In the genomic region with DNA sequence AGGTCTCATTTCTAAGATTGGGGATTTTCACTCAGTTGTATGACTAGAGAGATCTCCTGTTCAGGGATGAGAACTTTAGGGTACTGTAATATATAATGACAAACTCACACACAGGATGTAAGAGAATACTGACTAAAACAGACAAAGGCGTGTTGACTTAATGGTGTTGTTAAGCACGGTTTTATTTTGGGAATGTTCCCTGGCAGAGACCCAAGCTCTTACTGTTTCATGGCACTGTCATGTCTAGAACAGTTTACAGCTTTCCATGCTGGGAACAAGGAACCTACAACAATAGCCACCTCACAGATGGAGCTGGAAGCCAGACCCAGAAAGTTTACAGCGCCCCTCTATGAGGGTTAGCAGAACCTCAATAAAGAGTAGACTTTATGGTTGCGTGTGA, we compare ENCODE assay signal across 12 mouse cellular contexts. TPM values are rescaled to one million over a fixed set of nuclear protein-coding genes. Genes with fewer than 3 reads are reported as not detected.
DNase-seq lines count a peak whose midpoint lies in the region; ATAC-seq and TF ChIP-seq lines count a peak whose summit lies in the region.
"Had no signal": no experiment of that assay in that cellular context is flagged by ENCODE, and none has a peak within 500 bp of the region (broad histone marks: within the 10 kb centered on the region; RNA-seq: fewer than 3 reads in every experiment).

No protein-coding gene starts in this region.

- TF ChIP-seq POLR2A in thymus, adult 2 months (IDR thresholded peaks at IDR 0.05; ENCODE audit: control insufficient read depth, extremely low read depth, insufficient read depth, low read length, poor library complexity), result no peak

- no peak for ATAC-seq in hindbrain, embryonic 15.5 days (ENCODE audit: low FRiP score, low read depth)
- ATAC-seq in hindbrain, embryonic 12.5 days (ENCODE audit: low FRiP score), result no peak
- ATAC-seq in heart, embryonic 11.5 days (replicated peaks; ENCODE audit: insufficient number of reproducible peaks, low FRiP score, low TSS enrichment), result no peak
- ATAC-seq in liver, embryonic 11.5 days (replicated peaks; ENCODE audit: low FRiP score), result no peak
- ATAC-seq in forebrain, embryonic 11.5 days (replicated peaks; ENCODE audit: low FRiP score), result no peak

- peak overlapping the region; percentile 85; the same call in 1 of the 2 replicates for H3K27ac ChIP-seq in hindbrain, embryonic 15.5 days (replicated peaks)
- H3K27ac ChIP-seq in hindbrain, embryonic 12.5 days, result no peak overlapping the region
- peak overlapping the region; percentile 42 for H3K27ac ChIP-seq in heart, embryonic 11.5 days (ENCODE audit: low read depth, low read length)
- no peak overlapping the region for H3K27ac ChIP-seq in liver, embryonic 11.5 days (ENCODE audit: low read depth, low read length)
- no peak overlapping the region for H3K27ac ChIP-seq in forebrain, embryonic 11.5 days (ENCODE audit: low read depth, low read length)
- H3K27ac ChIP-seq in thymus, adult 2 months (ENCODE audit: control insufficient read depth, insufficient read depth, low read length), result no peak overlapping the region

- WGBS in hindbrain, embryonic 15.5 days, result 74% methylated on average over 4 of the region's 4 CpGs
- WGBS in hindbrain, embryonic 12.5 days, result 85% methylated on average over 4 of the region's 4 CpGs
- 78% methylated on average over 4 of the region's 4 CpGs for WGBS in heart, embryonic 11.5 days (ENCODE audit: insufficient replicate concordance)
- WGBS in liver, embryonic 11.5 days, result 87% methylated on average over 4 of the region's 4 CpGs
- WGBS in forebrain, embryonic 11.5 days, result 96% methylated on average over 4 of the region's 4 CpGs
- 94% methylated on average over 4 of the region's 4 CpGs for WGBS in thymus, adult 2 months

- no peaks in the 10 kb centered on the region for H3K36me3 ChIP-seq in hindbrain, embryonic 15.5 days
- no peaks in the 10 kb centered on the region for H3K36me3 ChIP-seq in hindbrain, embryonic 12.5 days
- H3K36me3 ChIP-seq in heart, embryonic 11.5 days (ENCODE audit: control insufficient read depth, insufficient read depth, low read length), result no peaks in the 10 kb centered on the region
- H3K36me3 ChIP-seq in liver, embryonic 11.5 days (ENCODE audit: control insufficient read depth, insufficient read depth, low read length), result no peaks in the 10 kb centered on the region
- H3K36me3 ChIP-seq in forebrain, embryonic 11.5 days (ENCODE audit: control insufficient read depth, insufficient read depth, low read length), result no peaks in the 10 kb centered on the region
- no peaks in the 10 kb centered on the region for H3K36me3 ChIP-seq in thymus, adult 2 months (ENCODE audit: control insufficient read depth, insufficient read depth, low read length)

- peak; percentile 53 for DNase-seq in adipocyte (ENCODE audit: low spot score)
- peak; percentile 44 to 50 for DNase-seq in kidney, postnatal 25 days
- no peak for DNase-seq in liver, embryonic 11.5 days (ENCODE audit: low spot score)
- DNase-seq in forebrain, embryonic 11.5 days (ENCODE audit: low spot score), result no peak
- DNase-seq in thymus, adult 2 months, result no peak

- H3K4me3 ChIP-seq in hindbrain, embryonic 15.5 days, result no peak overlapping the region
- H3K4me3 ChIP-seq in hindbrain, embryonic 12.5 days, result no peak overlapping the region
- no peak overlapping the region for H3K4me3 ChIP-seq in heart, embryonic 11.5 days (ENCODE audit: low read depth, low read length)
- H3K4me3 ChIP-seq in liver, embryonic 11.5 days (ENCODE audit: low read depth, low read length), result no peak overlapping the region
- no peak overlapping the region for H3K4me3 ChIP-seq in forebrain, embryonic 11.5 days (ENCODE audit: low read depth, low read length)
- no peak overlapping the region for H3K4me3 ChIP-seq in thymus, adult 2 months (ENCODE audit: control insufficient read depth, insufficient read depth, low read length)

- no peak for TF ChIP-seq CTCF in thymus, adult 2 months (IDR thresholded peaks at IDR 0.05; ENCODE audit: borderline replicate concordance, control insufficient read depth, extremely low read depth, insufficient read depth, low read length, poor library complexity)

- H3K9ac ChIP-seq in hindbrain, embryonic 15.5 days, result no peak overlapping the region
- H3K9ac ChIP-seq in hindbrain, embryonic 12.5 days, result no peak overlapping the region
- H3K9ac ChIP-seq in heart, embryonic 11.5 days (ENCODE audit: low read depth, low read length), result no peak overlapping the region
- H3K9ac ChIP-seq in liver, embryonic 11.5 days (ENCODE audit: low read depth, low read length), result no peak overlapping the region
- H3K9ac ChIP-seq in forebrain, embryonic 11.5 days (ENCODE audit: low read length), result no peak overlapping the region

- H3K4me1 ChIP-seq in hindbrain, embryonic 15.5 days (replicated peaks), result peaks cover 43% of the 10 kb centered on the region
- H3K4me1 ChIP-seq in hindbrain, embryonic 12.5 days, result peaks cover 40% of the 10 kb centered on the region
- peaks cover 17% of the 10 kb centered on the region for H3K4me1 ChIP-seq in heart, embryonic 11.5 days (ENCODE audit: control insufficient read depth, insufficient read depth, low read length)
- no peaks in the 10 kb centered on the region for H3K4me1 ChIP-seq in liver, embryonic 11.5 days (replicated peaks; ENCODE audit: control insufficient read depth, insufficient read depth, low read length)
- H3K4me1 ChIP-seq in forebrain, embryonic 11.5 days (replicated peaks; ENCODE audit: control insufficient read depth, insufficient read depth, low read length), result peaks cover 20% of the 10 kb centered on the region
- no peaks in the 10 kb centered on the region for H3K4me1 ChIP-seq in thymus, adult 2 months (replicated peaks; ENCODE audit: control insufficient read depth, insufficient read depth, low read length)

- H3K27me3 ChIP-seq in hindbrain, embryonic 15.5 days, result no peaks in the 10 kb centered on the region
- H3K27me3 ChIP-seq in hindbrain, embryonic 12.5 days, result no peaks in the 10 kb centered on the region
- H3K27me3 ChIP-seq in heart, embryonic 11.5 days (ENCODE audit: control insufficient read depth, insufficient read depth, low read length), result no peaks in the 10 kb centered on the region
- no peaks in the 10 kb centered on the region for H3K27me3 ChIP-seq in liver, embryonic 11.5 days (replicated peaks; ENCODE audit: control insufficient read depth, insufficient read depth, low read length)
- H3K27me3 ChIP-seq in forebrain, embryonic 11.5 days (ENCODE audit: control insufficient read depth, insufficient read depth, low read length), result no peaks in the 10 kb centered on the region
- 0 out of 2 replicates have a peak, but pooled peaks cover 2% of the 10 kb centered on the region for H3K27me3 ChIP-seq in thymus, adult 2 months (ENCODE audit: control insufficient read depth, insufficient read depth, low read length)
- H3K27me3 ChIP-seq: CH12.LX had no signal

- H3K9me3 ChIP-seq in hindbrain, embryonic 15.5 days, result no peaks in the 10 kb centered on the region
- no peaks in the 10 kb centered on the region for H3K9me3 ChIP-seq in hindbrain, embryonic 12.5 days (replicated peaks)
- no peaks in the 10 kb centered on the region for H3K9me3 ChIP-seq in heart, embryonic 11.5 days (replicated peaks; ENCODE audit: control insufficient read depth, low read length)
- H3K9me3 ChIP-seq in liver, embryonic 11.5 days (ENCODE audit: control insufficient read depth, low read length), result no peaks in the 10 kb centered on the region
- H3K9me3 ChIP-seq in forebrain, embryonic 11.5 days (ENCODE audit: control insufficient read depth, low read length), result no peaks in the 10 kb centered on the region

- no peak overlapping the region for H3K4me2 ChIP-seq in hindbrain, embryonic 15.5 days
- H3K4me2 ChIP-seq in hindbrain, embryonic 12.5 days (replicated peaks), result no peak overlapping the region
- no peak overlapping the region for H3K4me2 ChIP-seq in heart, embryonic 11.5 days
- H3K4me2 ChIP-seq in liver, embryonic 11.5 days, result no peak overlapping the region
- no peak overlapping the region for H3K4me2 ChIP-seq in forebrain, embryonic 11.5 days (ENCODE audit: low read depth, low read length, severe bottlenecking)

RNA-seq across cellular contexts. Expression of gene Sparcl1, which starts 2.4 kb away (rescaled TPM):
- polyA plus RNA-seq in hindbrain, embryonic 15.5 days (2015; fragmentation: Nextera tagmentation; extraction: Ambion mirVana), result 349 and 369 TPM in 2 replicates
- 78.8 and 85.8 TPM in 2 replicates for polyA plus RNA-seq in hindbrain, embryonic 12.5 days (2016; fragmentation: Nextera tagmentation; extraction: Ambion mirVana)
- 18.2 and 21.8 TPM in 2 replicates for polyA plus RNA-seq in heart, embryonic 11.5 days (2014; fragmentation: Nextera tagmentation; extraction: Ambion mirVana)
- 5.6 and 6.8 TPM in 2 replicates for polyA plus RNA-seq in liver, embryonic 11.5 days (2014; fragmentation: Nextera tagmentation; extraction: Ambion mirVana)
- 23.3 and 24.1 TPM in 2 replicates for polyA plus RNA-seq in forebrain, embryonic 11.5 days (2014; fragmentation: Nextera tagmentation; extraction: Ambion mirVana)
- 15.2 and 26.8 TPM in 2 replicates for polyA plus RNA-seq in thymus, adult 2 months (2012; rRNA removed)

RNA-seq across cellular contexts. Expression of gene Gm17660, which starts 38.5 kb away (rescaled TPM):
- 0.59 TPM in 1 of 2 replicates, not detected in the other for polyA plus RNA-seq in hindbrain, embryonic 15.5 days (2015; fragmentation: Nextera tagmentation; extraction: Ambion mirVana)
- polyA plus RNA-seq in hindbrain, embryonic 12.5 days (2016; fragmentation: Nextera tagmentation; extraction: Ambion mirVana), result not detected in 2 replicates
- polyA plus RNA-seq in heart, embryonic 11.5 days (2014; fragmentation: Nextera tagmentation; extraction: Ambion mirVana), result not detected in 2 replicates
- polyA plus RNA-seq in liver, embryonic 11.5 days (2014; fragmentation: Nextera tagmentation; extraction: Ambion mirVana), result not detected in 2 replicates
- polyA plus RNA-seq in forebrain, embryonic 11.5 days (2014; fragmentation: Nextera tagmentation; extraction: Ambion mirVana), result not detected in 2 replicates
- polyA plus RNA-seq in thymus, adult 2 months (2012; rRNA removed), result not detected in 2 replicates
- polyA plus RNA-seq: cortical plate, adult 2 months; liver, adult 2 months; neural tube, embryonic 11.5 days had no signal

RNA-seq across cellular contexts. Expression of gene Dspp, which starts 54.6 kb away (rescaled TPM):
- not detected in 2 replicates for polyA plus RNA-seq in hindbrain, embryonic 15.5 days (2015; fragmentation: Nextera tagmentation; extraction: Ambion mirVana)
- polyA plus RNA-seq in hindbrain, embryonic 12.5 days (2016; fragmentation: Nextera tagmentation; extraction: Ambion mirVana), result not detected in 2 replicates
- not detected in 2 replicates for polyA plus RNA-seq in heart, embryonic 11.5 days (2014; fragmentation: Nextera tagmentation; extraction: Ambion mirVana)
- polyA plus RNA-seq in liver, embryonic 11.5 days (2014; fragmentation: Nextera tagmentation; extraction: Ambion mirVana), result not detected in 2 replicates
- polyA plus RNA-seq in forebrain, embryonic 11.5 days (2014; fragmentation: Nextera tagmentation; extraction: Ambion mirVana), result not detected in 2 replicates
- polyA plus RNA-seq in thymus, adult 2 months (2012; rRNA removed), result not detected in 2 replicates
- polyA plus RNA-seq: liver, adult 2 months; neural tube, embryonic 11.5 days had no signal

Comparison
In these comparisons a context has a peak if more than half of its experiments do, and no peak if none do; other contexts are left out.
1. H3K27ac ChIP-seq: peak in hindbrain, embryonic 15.5 days (single experiment) and heart, embryonic 11.5 days (single experiment); none in hindbrain, embryonic 12.5 days (single experiment), liver, embryonic 11.5 days (single experiment), forebrain, embryonic 11.5 days (single experiment) and thymus, adult 2 months (single experiment).
2. DNase-seq: peak in adipocyte (single experiment) and kidney, postnatal 25 days (2 of 2); none in liver, embryonic 11.5 days (single experiment), forebrain, embryonic 11.5 days (single experiment) and thymus, adult 2 months (single experiment).